Mouse (Mus musculus) lung, adult 18-20 months (tissue): ENCODE data around the gene Mael.

Experiments
- DNase-seq, 2 experiments: peaks; one replicate each; pipeline ENCODE4 v3.0.0; 2022; ENCODE audit warnings: mixed read lengths in 2 of 2

Mael gene

DNA sequence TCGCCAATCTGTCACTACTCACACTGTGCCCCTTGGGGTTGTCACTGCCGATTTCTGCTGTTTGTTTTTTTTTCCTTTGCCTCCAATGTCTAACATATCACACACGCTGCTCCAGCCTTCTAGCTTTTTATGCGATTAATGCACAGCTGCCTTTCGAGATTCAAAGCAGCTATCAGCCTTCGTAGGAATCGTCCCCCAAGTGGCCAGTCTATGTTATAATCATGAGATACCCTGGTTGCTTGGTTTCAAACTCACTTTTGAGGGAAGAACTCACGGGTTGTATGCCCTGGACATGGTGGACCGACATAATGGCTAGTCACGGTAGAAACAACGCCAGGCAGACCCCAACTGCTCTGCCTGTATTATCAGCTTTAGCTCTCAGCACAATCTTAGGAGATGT lies 87.2 kb downstream of the Mael start:
- no peak for DNase-seq
